Mouse (Mus musculus) adrenal gland, postnatal 36 days (tissue): ENCODE measurements around the gene Dgat2l6. TPM values are rescaled to one million over a fixed set of nuclear protein-coding genes. Genes with fewer than 3 reads are reported as not detected.
A peak's percentile ranks its signal among the peaks of the same experiment; 100 is the strongest.

Source experiments
- DNase-seq, 2 experiments: peaks; one replicate each; pipeline ENCODE4 v3.0.0; 2021; ENCODE audit warnings: mixed read lengths in 1 of 2
- long read RNA-seq, 2 experiments: library from polyadenylated mRNA; stranded (forward); transcript quantifications; one replicate each; pipeline ENCODE4 v2.0.0; 2021; ENCODE audit warnings: borderline sequencing depth in 2 of 2
- total RNA-seq, 2 experiments: library from RNA; stranded (reverse); gene quantifications; 2 replicates each; pipeline ENCODE4 v1.2.3; 2021

The Dgat2l6 gene
- total RNA-seq = not detected
- long read RNA-seq, experiment 1 = 0 reads
- long read RNA-seq, experiment 2 = 0 reads

GRCm38 (mm10) chrX:100524471-100524870 is at the start of gene Dgat2l6:
Gene Dgat2l6 (plus strand): TSS chrX:100524838.
- no peak for DNase-seq

GRCm38 (mm10) chrX:100475569-100476223 is 48.9 kb upstream of the Dgat2l6 start:
- DNase-seq = no peak

GRCm38 (mm10) chrX:100480317-100480716 is 44.3 kb upstream of the Dgat2l6 start:
- peak; percentile 75 to 82 for DNase-seq

- DNase-seq = no peak
These were observed 31.1 kb upstream of the Dgat2l6 start for GRCm38 (mm10) chrX:100493500-100494067.

- peak; percentile 82 to 84 for DNase-seq
These were observed 30.3 kb upstream of the Dgat2l6 start, which contains the start of gene Igbp1 for GRCm38 (mm10) chrX:100494068-100494978. Gene Igbp1 (plus strand): TSS chrX:100494291.

GRCm38 (mm10) chrX:100504175-100504851 is 20.3 kb upstream of the Dgat2l6 start:
- no peak for DNase-seq

- no peak for DNase-seq
These were observed 16.5 kb upstream of the Dgat2l6 start for GRCm38 (mm10) chrX:100508164-100508563.

GRCm38 (mm10) chrX:100509921-100510320 is 14.7 kb upstream of the Dgat2l6 start:
- no peak for DNase-seq

- DNase-seq = no peak
These were observed 8.0 kb upstream of the Dgat2l6 start for GRCm38 (mm10) chrX:100516683-100517082.

- no peak for DNase-seq
These were observed 7.0 kb upstream of the Dgat2l6 start for GRCm38 (mm10) chrX:100517626-100518025.

GRCm38 (mm10) chrX:100518532-100518931 is 6.1 kb upstream of the Dgat2l6 start:
- no peak for DNase-seq

GRCm38 (mm10) chrX:100556026-100556425 is 31.4 kb downstream of the Dgat2l6 start:
- no peak for DNase-seq

- no peak for DNase-seq
These were observed 41.1 kb downstream of the Dgat2l6 start for GRCm38 (mm10) chrX:100565696-100566095.

GRCm38 (mm10) chrX:100571951-100572350 is 47.3 kb downstream of the Dgat2l6 start, which contains the start of gene Awat1:
Gene Awat1 (plus strand): TSS chrX:100572251.
- DNase-seq = no peak

GRCm38 (mm10) chrX:100594791-100595190 is 70.2 kb downstream of the Dgat2l6 start, which contains the start of gene P2ry4:
Gene P2ry4 (minus strand): TSS chrX:100594869.
- DNase-seq = no peak

Other genes with a start within 250 kb of the Dgat2l6 start
- not detected for gene Otud6a, start 95.8 kb upstream of the Dgat2l6 start, total RNA-seq
- gene Awat2, start 82.1 kb upstream of the Dgat2l6 start, total RNA-seq = under 1 TPM; 0.89 to 0.95 TPM
- gene Igbp1, start 30.5 kb upstream of the Dgat2l6 start, total RNA-seq = 10 to 100 TPM; 59.7 to 67.5 TPM
- not detected for gene Awat1, start 47.4 kb downstream of the Dgat2l6 start, total RNA-seq
- not detected for gene P2ry4, start 70.0 kb downstream of the Dgat2l6 start, total RNA-seq
- not detected for gene Arr3, start 80.7 kb downstream of the Dgat2l6 start, total RNA-seq
- 1 to 10 TPM; 1.7 to 2.8 TPM for gene Kif4, start 100.9 kb downstream of the Dgat2l6 start, total RNA-seq
- 10 to 100 TPM; 45.6 to 52.2 TPM for gene Pdzd11, start 101.7 kb downstream of the Dgat2l6 start, total RNA-seq
- under 1 TPM; 0.23 TPM for gene Gdpd2, start 205.0 kb downstream of the Dgat2l6 start, total RNA-seq
- gene Dlg3, start 242.9 kb downstream of the Dgat2l6 start, total RNA-seq = 10 to 100 TPM; 39.1 to 43.5 TPM